Mouse (Mus musculus): Measurements from ENCODE around the gene Plxnc1. TPM values are rescaled to one million over a fixed set of nuclear protein-coding genes. Genes with fewer than 3 reads are reported as not detected.
A peak's percentile ranks its signal among the peaks of the same experiment; 100 is the strongest.

Gene Plxnc1
- total RNA-seq, 1 experiment from 2014 or later = 45.8 TPM

GRCm38 (mm10) chr10:94860870-94861269 is 83.8 kb downstream of the Plxnc1 start:
- ATAC-seq (replicated peaks in 1 of 2; ENCODE audit: insufficient read depth in 1 of 2, low FRiP score in 2 of 2, low TSS enrichment in 1 of 2, low read depth in 1 of 2, poor library complexity in 2 of 2, severe bottlenecking in 2 of 2) = no peak

- ATAC-seq (replicated peaks in 1 of 2; ENCODE audit: insufficient read depth in 1 of 2, low FRiP score in 2 of 2, low TSS enrichment in 1 of 2, low read depth in 1 of 2, poor library complexity in 2 of 2, severe bottlenecking in 2 of 2) = peak; percentile 63 to 80
Measured at GRCm38 (mm10) chr10:94858277-94859033, 86.2 kb downstream of the Plxnc1 start.

DNA sequence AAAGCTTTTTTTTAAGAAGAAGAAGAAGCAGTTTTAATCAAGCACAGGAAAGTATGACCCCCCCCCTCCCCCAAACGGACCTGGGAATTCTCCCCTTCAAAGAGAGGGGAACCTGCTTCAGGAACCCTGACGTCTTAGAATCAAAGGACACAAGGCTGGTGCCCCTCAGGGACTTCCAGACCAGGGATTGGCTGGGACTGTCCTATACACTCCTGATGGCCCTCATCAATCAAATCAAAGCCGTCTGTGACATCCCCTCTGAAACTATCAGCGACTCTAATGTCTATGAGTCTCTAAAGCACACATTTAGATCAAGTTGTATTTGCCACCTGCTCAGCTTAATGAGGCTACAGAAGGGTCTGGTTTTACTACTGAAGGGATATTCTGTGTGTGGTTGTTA is 94.1 kb downstream of the Plxnc1 start:
- no peak for ATAC-seq (replicated peaks in 1 of 2; ENCODE audit: insufficient read depth in 1 of 2, low FRiP score in 2 of 2, low TSS enrichment in 1 of 2, low read depth in 1 of 2, poor library complexity in 2 of 2, severe bottlenecking in 2 of 2)

- no peak for ATAC-seq (replicated peaks in 1 of 2; ENCODE audit: insufficient read depth in 1 of 2, low FRiP score in 2 of 2, low TSS enrichment in 1 of 2, low read depth in 1 of 2, poor library complexity in 2 of 2, severe bottlenecking in 2 of 2)
Measured at GRCm38 (mm10) chr10:94849930-94850329, 94.7 kb downstream of the Plxnc1 start.

DNA sequence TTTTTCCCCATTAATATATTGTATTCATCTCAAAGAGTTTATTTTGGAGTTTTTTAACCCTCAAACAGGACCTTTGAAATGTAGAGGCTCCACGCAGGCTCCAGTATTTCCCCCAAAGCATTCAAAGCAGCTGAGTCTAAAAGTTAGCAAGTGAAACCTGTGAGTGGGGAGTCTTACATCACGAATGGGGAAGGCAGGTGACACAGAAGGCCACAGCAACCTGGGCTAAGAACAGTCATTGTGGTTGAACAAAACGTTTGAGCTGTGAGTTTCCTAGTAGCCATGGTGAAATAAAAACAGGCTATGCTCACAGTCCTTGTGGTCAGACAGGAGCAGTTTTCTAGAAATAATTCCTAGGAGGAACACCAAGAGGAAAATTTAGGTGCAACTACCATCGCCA is 95.3 kb downstream of the Plxnc1 start:
- 0 out of 4 replicates have a peak, but pooled peaks of 1 of the 2 experiments have one; percentile 5 for ATAC-seq (replicated peaks in 1 of 2; ENCODE audit: insufficient read depth in 1 of 2, low FRiP score in 2 of 2, low TSS enrichment in 1 of 2, low read depth in 1 of 2, poor library complexity in 2 of 2, severe bottlenecking in 2 of 2)

- ATAC-seq (replicated peaks in 1 of 2; ENCODE audit: insufficient read depth in 1 of 2, low FRiP score in 2 of 2, low TSS enrichment in 1 of 2, low read depth in 1 of 2, poor library complexity in 2 of 2, severe bottlenecking in 2 of 2) = peak; percentile 34 to 38; a peak in 2 of 4 replicates
Measured at GRCm38 (mm10) chr10:94848344-94848743, 96.3 kb downstream of the Plxnc1 start.

- peak; percentile 39 to 73 for ATAC-seq (replicated peaks in 1 of 2; ENCODE audit: insufficient read depth in 1 of 2, low FRiP score in 2 of 2, low TSS enrichment in 1 of 2, low read depth in 1 of 2, poor library complexity in 2 of 2, severe bottlenecking in 2 of 2)
Measured at GRCm38 (mm10) chr10:94846501-94847105, 98.0 kb downstream of the Plxnc1 start.

GRCm38 (mm10) chr10:94844692-94845091 is 99.9 kb downstream of the Plxnc1 start:
- ATAC-seq (replicated peaks in 1 of 2; ENCODE audit: insufficient read depth in 1 of 2, low FRiP score in 2 of 2, low TSS enrichment in 1 of 2, low read depth in 1 of 2, poor library complexity in 2 of 2, severe bottlenecking in 2 of 2) = peak; percentile 47 to 54; a peak in 3 of 4 replicates

GRCm38 (mm10) chr10:94835874-94836273 is 108.8 kb downstream of the Plxnc1 start:
- ATAC-seq (replicated peaks in 1 of 2; ENCODE audit: insufficient read depth in 1 of 2, low FRiP score in 2 of 2, low TSS enrichment in 1 of 2, low read depth in 1 of 2, poor library complexity in 2 of 2, severe bottlenecking in 2 of 2) = no peak

GRCm38 (mm10) chr10:94829407-94829806 is 115.2 kb downstream of the Plxnc1 start:
- ATAC-seq (replicated peaks in 1 of 2; ENCODE audit: insufficient read depth in 1 of 2, low FRiP score in 2 of 2, low TSS enrichment in 1 of 2, low read depth in 1 of 2, poor library complexity in 2 of 2, severe bottlenecking in 2 of 2) = peak; percentile 58 to 62

DNA sequence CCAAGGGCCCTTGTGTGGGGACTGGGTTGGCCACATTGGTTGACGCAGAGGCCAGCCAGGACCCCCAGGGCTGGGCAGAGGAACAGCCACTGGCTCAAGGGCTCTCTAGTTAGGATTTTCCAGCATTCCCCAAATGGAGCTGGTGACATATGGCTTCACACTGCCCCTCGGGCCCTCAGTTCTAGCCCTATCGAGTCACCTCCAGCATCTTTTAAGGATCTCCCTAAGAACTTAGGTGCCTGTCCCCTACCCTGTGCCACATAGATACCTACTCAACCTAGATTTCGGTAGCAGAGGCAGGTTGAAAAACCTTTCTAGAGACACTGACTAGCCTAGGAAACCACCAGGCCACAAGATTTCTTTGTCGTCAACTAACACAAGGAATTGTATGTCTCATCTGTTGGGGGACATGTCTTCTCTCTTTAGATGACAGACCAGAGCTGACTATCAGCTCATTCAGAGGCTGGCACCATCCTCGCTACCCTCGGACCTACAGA is 115.9 kb downstream of the Plxnc1 start:
- ATAC-seq (replicated peaks in 1 of 2; ENCODE audit: insufficient read depth in 1 of 2, low FRiP score in 2 of 2, low TSS enrichment in 1 of 2, low read depth in 1 of 2, poor library complexity in 2 of 2, severe bottlenecking in 2 of 2) = no peak

DNA sequence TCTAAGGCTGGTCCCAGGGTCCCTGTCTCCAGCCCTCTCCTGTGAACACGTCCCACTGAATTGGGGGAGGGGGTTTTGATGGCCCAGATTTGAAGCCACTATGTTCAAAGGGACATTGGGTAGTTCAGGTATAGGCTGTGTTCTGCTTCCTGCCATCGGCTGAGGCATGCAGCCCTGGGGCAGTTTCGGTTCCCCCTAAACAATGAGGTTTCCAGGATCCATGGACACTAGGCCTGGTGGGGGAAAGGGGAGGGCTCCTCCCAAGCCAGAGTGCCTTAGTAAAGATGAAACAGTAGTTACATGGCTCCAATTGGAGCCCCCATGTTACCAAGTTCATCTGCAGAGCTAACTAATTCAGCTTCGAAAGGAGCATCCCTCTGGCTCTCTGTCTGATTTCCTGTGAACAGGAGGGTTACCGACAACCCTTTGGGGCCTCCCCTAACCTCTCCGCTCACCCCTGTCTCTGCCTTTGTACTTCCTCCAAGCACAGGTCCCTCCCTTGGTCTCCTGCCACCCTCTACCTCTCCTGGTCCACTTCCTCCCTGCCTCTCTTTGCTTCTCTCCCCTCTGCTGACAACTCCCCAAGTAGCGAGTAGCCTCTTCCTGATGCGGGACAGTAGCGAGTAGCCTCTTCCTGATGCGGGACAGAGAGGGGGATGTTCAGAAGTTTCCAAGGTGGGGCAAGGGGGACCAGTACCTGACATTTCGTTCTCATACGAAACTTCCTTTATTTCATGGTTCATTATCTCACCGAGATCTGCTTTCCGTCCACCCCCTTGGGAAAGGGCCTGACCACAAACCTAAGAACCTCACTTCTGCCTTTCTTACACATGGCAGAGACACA is 116.5 kb downstream of the Plxnc1 start:
- peak; percentile 74 to 75 for ATAC-seq (replicated peaks in 1 of 2; ENCODE audit: insufficient read depth in 1 of 2, low FRiP score in 2 of 2, low TSS enrichment in 1 of 2, low read depth in 1 of 2, poor library complexity in 2 of 2, severe bottlenecking in 2 of 2)

DNA sequence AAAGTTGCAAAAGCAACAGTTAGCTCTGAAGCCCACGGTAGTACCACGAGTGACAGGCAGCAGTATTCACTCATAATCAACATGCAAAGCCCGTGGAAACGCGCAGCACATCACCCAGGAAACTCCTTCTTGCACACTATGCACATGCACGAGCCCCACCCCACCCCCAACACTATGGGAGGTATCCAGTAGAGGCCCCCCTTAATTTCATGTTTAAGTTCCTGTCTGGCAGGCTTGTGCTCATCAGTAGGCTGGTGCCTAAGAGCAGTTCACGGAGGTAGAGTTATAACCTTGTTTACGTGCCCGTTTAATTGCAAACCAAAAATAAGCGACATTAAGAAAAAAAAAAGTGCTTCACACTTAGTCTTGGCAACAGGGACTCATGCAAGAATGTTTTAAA is 117.3 kb downstream of the Plxnc1 start:
- ATAC-seq (replicated peaks in 1 of 2; ENCODE audit: insufficient read depth in 1 of 2, low FRiP score in 2 of 2, low TSS enrichment in 1 of 2, low read depth in 1 of 2, poor library complexity in 2 of 2, severe bottlenecking in 2 of 2) = no peak

DNA sequence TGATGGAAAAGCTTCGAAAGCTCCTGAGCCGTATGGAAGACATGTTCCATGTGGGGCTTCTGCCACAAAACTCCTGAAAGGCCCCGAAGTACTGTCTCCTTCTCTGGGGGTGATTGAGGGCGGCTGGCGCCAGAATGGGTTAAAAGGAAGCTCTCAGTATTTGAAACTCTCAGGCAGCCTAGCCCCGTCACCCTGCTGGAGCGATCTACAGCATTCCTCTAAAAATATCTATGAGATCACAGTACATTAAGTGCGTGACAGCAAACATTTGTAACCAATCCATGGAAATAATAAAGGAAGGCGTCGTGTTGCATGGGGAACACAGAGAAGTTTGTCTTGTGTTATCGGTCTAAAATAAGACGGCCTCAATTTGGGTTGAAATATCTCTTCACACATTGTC is 118.2 kb downstream of the Plxnc1 start:
- no peak for ATAC-seq (replicated peaks in 1 of 2; ENCODE audit: insufficient read depth in 1 of 2, low FRiP score in 2 of 2, low TSS enrichment in 1 of 2, low read depth in 1 of 2, poor library complexity in 2 of 2, severe bottlenecking in 2 of 2)

- ATAC-seq (replicated peaks in 1 of 2; ENCODE audit: insufficient read depth in 1 of 2, low FRiP score in 2 of 2, low TSS enrichment in 1 of 2, low read depth in 1 of 2, poor library complexity in 2 of 2, severe bottlenecking in 2 of 2) = no peak
Measured at GRCm38 (mm10) chr10:94825951-94826350, 118.7 kb downstream of the Plxnc1 start.

DNA sequence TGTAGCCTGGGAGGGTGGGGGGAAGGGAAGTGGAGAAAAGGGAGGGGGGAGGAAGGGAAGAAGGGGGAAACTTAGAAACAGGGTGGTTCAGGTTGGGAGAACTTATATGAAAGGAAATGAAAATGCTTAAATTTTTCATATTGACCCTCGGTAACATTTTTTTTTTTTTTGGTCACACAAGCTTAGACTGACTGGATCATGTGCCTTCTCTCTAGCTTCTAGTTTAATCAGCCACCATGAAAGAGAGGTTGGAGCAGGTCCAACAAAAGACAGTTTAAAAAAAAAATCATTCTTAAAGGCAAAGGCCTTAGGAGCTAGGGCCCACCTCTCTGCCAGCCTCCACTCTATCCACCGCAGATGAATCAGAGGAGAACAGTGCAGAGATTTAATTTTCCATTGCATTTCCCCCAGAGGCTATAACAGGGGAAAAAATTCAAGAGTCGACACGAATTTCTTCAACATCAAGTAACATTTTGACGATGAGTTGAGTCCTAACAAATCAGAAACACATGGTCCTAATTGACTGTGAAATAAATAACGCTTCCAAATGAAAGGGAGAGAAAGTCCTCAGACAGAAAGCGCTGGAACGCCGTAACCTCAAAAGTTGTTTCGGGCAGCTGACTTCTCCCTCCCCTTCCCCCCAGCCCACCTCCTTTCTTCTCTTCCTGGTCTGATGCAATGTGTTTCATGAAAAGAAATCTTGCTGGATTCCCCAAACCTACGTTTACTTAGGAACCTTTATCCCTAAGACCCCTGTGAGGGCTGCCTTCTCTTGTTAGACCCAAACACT is 120.5 kb downstream of the Plxnc1 start:
- no peak for ATAC-seq (replicated peaks in 1 of 2; ENCODE audit: insufficient read depth in 1 of 2, low FRiP score in 2 of 2, low TSS enrichment in 1 of 2, low read depth in 1 of 2, poor library complexity in 2 of 2, severe bottlenecking in 2 of 2)
